Comparison of ENCODE assay signal across 13 mouse cellular contexts in the genomic region with DNA sequence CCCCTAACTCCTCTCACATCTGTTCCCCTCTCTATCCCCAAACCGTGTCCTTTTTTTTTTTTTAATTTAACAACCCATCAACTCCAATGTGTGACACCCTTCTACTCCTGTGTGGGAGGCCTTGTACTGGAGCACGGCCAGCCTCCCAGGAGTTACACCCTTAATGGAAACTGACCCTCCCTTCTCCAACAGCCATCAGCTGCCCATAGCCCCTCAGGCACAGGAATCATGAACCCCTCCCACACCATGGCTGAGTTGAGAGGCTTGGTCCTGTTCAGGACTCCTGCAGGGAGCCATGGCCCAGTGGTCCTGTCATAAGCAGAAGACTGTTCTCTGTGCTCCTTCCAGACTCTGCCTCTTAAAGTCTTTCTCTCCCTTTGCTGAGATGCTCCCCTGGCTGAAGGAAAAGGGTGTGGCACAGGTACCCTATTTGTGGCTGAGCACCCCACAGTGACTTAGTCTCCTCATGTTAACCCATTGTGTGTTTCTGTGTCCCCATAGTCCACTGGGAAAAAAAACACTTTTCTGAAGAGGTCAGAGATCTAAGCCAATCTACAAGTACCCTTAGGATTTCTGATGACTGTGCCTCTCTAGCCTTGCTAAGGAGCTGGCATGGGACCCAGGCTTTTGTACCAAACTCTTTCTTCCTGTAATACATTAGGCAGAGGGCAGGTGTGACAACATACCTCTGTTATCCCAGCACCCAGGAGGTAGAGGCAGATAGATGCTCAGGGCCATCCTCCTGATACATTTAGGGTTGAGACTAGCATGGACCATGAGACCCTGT.
"Had no signal": no experiment of that assay in that cellular context is flagged by ENCODE, and none has a peak within 500 bp of the region (broad histone marks: within the 10 kb centered on the region; RNA-seq: fewer than 3 reads in every experiment).

No protein-coding gene starts in this region.

- H3K4me2 ChIP-seq: hindbrain, embryonic 13.5 days; limb, embryonic 13.5 days; lung, embryonic 14.5 days; midbrain, embryonic 13.5 days; neural tube, embryonic 15.5 days had no signal

- H3K27ac ChIP-seq: hindbrain, embryonic 13.5 days; hindbrain, postnatal 0 days; limb, embryonic 13.5 days; midbrain, embryonic 13.5 days; neural tube, embryonic 15.5 days had no signal

- ATAC-seq: hindbrain, postnatal 0 days; midbrain, embryonic 13.5 days had no signal

- H3K4me3 ChIP-seq: hindbrain, embryonic 13.5 days; limb, embryonic 13.5 days; midbrain, embryonic 13.5 days; myocyte; neural tube, embryonic 15.5 days had no signal

- H3K9me3 ChIP-seq: hindbrain, embryonic 13.5 days; neural tube, embryonic 15.5 days had no signal

- H3K36me3 ChIP-seq: hindbrain, embryonic 13.5 days; limb, embryonic 13.5 days; midbrain, embryonic 13.5 days; neural tube, embryonic 15.5 days had no signal

- H3K4me1 ChIP-seq: midbrain, embryonic 13.5 days; neural tube, embryonic 15.5 days had no signal

- H3K9ac ChIP-seq: hindbrain, embryonic 13.5 days; limb, embryonic 13.5 days; lung, embryonic 14.5 days; midbrain, embryonic 13.5 days; neural tube, embryonic 15.5 days had no signal

- DNase-seq: kidney, adult 11 months; left cerebral cortex, postnatal 4 days; lung, embryonic 14.5 days; right cerebral cortex, adult 18-20 months; right cerebral cortex, postnatal 25 days; thymus, adult 18-20 months; thymus, postnatal 14 days had no signal

- H3K27me3 ChIP-seq: hindbrain, embryonic 13.5 days; limb, embryonic 13.5 days; midbrain, embryonic 13.5 days; neural tube, embryonic 15.5 days had no signal
